Mouse (Mus musculus) stomach, postnatal 0 days (tissue): ENCODE results near the gene Pip5k1b.

Experiments used
- CTCF ChIP-seq: IDR thresholded peaks from 2 replicates; pipeline ENCODE4 v1.5.1; 2016; ENCODE audit warnings: antibody characterized with exemption, low read depth, mild to moderate bottlenecking, moderate library complexity
- EP300 ChIP-seq: optimal IDR thresholded peaks from 2 replicates; pipeline ENCODE3; 2016; ENCODE audit warnings: antibody characterized with exemption

GRCm38 (mm10) chr19:24542293-24542675, 13.4 kb downstream of the Pip5k1b start:
- TF ChIP-seq CTCF, result no peak
- TF ChIP-seq EP300, result no peak
